Mouse (Mus musculus): ENCODE results near the gene Ext2. TPM values are rescaled to one million over a fixed set of nuclear protein-coding genes. Genes with fewer than 3 reads are reported as not detected.

The Ext2 gene
- total RNA-seq, 4 experiments from 2014 or later, result 46.2 to 62.6 (median 57.5) TPM

DNA sequence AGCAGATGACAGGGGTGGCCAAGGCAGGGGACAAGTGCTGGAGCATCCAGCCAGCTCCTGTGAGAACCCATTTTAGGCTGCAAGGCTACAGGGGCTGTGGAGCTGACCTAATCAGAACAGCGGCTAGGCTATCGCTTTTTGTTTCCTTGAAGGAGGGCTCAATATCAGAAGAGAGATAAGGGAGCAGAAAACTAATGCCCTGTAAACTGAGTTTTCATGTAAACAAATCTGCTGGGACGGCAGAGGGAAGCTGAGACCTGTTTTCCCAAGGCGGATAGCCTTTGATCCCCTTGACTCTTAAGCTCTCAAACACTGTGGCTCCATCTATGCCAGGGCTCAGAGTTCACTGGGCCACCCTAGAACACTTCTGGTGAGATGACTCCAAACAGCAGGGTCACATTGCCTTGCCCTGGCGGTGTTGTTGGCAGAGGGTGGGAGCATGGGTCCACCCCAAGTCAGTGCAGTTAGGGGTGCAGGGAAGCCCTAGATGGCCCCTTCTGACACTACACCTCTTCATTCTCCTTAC is 83.3 kb downstream of the Ext2 start:
- DNase-seq (ENCODE audit: low spot score in 2 of 2), result no peak

- no peak for DNase-seq (ENCODE audit: low spot score in 2 of 2)
These were observed 85.2 kb downstream of the Ext2 start for GRCm38 (mm10) chr2:93737146-93737545.

GRCm38 (mm10) chr2:93732658-93733057 is 89.7 kb downstream of the Ext2 start:
- DNase-seq (ENCODE audit: low spot score in 2 of 2), result no peak

- no peak for DNase-seq (ENCODE audit: low spot score in 2 of 2)
These were observed 92.8 kb downstream of the Ext2 start for GRCm38 (mm10) chr2:93729585-93729984.

DNA sequence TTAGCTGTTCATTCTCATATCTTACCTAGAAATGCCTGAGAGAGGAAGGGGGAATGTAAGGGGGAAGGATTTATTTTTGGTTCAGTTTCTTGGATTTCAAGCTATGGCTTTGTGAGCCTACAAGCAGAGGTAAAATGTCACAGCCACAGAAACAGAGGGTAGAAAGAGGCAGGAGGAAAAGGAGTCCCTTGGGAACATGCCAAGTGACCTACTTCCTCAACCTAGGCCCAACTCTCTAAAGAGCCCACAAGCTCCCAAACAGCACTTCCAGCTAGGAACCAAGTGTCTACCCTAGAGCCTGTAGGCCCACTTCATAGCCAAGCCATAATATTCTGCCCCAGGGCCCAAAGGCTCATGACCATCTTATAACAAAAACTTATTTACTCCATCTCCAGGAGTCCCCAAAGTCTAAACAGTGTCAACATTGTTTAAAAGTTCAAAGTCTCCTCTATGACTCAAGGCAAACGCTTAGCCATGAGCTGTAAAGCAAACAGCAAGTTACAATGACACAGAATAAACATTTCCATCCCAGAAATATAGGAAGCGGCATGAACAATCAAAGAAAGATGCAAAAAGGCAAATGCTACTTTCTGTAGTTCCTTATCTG is 99.1 kb downstream of the Ext2 start:
- DNase-seq (ENCODE audit: low spot score in 2 of 2), result no peak

GRCm38 (mm10) chr2:93720956-93721355 is 101.4 kb downstream of the Ext2 start:
- DNase-seq (ENCODE audit: low spot score in 2 of 2), result no peak

DNA sequence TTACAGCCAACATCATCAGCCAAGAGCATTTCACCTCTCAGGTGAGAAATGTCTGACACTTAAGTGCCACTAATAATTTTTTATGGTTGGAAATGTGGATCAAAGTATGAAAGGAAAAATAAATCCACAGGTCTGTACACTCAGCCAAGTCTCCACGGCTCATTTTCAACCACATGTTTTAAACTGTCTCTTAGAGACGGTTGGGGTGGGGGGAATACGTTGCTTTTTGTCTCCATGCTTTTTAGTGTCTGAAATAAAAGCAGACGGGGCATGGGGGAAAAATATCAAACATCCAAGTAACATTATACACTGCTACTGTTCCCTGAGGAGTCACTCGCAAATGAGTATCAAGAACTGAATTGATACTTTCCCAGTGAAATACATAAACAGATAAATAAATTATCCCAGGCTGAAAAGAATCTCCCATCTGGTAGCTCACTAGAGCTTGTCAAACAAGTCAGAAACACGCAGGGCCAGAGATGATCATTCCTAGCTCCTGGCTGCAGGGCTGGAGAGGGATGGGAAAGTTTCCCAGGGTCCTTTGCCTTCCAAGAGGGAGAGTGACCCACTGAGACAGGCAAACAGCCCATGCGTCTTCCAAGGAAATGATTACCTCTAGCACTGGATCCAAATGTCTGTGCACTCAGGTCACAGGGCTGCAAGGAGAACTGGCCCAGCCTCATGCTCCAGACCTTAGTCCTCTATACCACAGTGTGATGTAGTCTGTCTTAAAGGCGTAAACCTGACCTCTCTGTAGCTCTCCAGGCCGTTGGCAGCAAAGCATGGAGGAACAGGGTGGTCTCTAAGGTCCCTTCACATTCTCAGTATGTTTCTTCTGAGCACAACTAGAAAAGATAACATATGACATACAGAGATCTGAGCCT is 102.3 kb downstream of the Ext2 start:
- DNase-seq (ENCODE audit: low spot score in 2 of 2), result no peak

DNA sequence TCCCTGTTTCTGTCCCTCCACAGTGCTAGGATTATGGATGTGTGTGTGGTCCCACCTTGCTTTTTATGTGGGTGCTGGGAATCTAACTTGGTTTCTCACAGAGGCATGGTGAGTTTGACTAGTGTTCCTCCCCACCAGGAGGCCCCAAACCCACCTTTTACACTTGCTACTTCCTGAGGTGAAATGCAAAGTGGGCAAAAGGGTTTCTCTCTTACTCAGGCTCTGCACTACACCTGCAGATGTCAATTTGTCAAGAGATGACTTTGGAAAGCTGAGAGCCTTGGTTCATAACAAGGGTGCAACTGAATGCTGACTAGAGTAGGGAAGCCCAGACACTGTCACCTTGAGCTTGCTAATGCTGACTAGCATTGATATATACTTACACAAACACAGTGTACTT is 109.1 kb downstream of the Ext2 start:
- no peak for DNase-seq (ENCODE audit: low spot score in 2 of 2)

- DNase-seq (ENCODE audit: low spot score in 2 of 2), result no peak
These were observed 110.9 kb downstream of the Ext2 start for GRCm38 (mm10) chr2:93711460-93711859.

GRCm38 (mm10) chr2:93709696-93710095 is 112.7 kb downstream of the Ext2 start:
- DNase-seq (ENCODE audit: low spot score in 2 of 2), result no peak

GRCm38 (mm10) chr2:93709241-93709640 is 113.1 kb downstream of the Ext2 start:
- no peak for DNase-seq (ENCODE audit: low spot score in 2 of 2)

GRCm38 (mm10) chr2:93706825-93707224 is 115.5 kb downstream of the Ext2 start:
- no peak for DNase-seq (ENCODE audit: low spot score in 2 of 2)

DNA sequence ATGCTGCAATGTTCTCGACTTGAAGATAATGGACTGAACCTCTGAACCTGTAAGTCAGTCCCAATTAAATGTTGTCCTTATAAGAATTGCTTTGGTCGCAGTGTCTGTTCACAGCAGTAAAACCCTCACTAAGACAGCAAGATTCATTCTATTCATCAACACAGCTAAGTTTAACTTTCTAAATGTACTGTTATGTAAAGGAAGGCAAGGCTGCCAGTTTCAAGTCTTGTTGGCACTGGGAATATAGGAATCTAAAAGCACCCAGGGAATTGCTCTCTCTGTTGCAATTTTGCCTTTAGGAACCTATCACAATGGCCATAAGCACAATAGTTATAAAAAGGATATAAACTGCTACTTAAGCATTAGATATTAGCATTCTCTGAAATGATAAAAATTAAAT is 116.0 kb downstream of the Ext2 start:
- DNase-seq (ENCODE audit: low spot score in 2 of 2), result no peak

DNA sequence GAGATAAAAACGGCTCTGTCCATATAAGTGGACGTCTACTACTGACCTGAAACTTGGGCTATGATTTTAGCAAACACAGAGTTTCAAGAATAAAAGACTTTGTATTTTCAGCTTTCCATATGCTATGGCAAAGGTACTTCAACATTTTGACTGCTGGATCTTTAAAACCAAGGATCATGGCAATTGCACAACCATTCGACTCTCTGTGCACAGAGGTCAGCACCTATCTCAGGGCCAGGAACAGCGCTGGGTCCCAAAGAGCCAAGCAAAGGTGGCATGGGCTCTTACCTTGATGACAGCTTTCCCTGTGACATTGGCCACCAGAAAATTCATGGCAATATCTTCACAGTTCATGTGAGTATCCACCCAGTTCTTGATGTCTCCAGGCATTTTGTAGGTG is 118.2 kb downstream of the Ext2 start:
- DNase-seq (ENCODE audit: low spot score in 2 of 2), result no peak

DNA sequence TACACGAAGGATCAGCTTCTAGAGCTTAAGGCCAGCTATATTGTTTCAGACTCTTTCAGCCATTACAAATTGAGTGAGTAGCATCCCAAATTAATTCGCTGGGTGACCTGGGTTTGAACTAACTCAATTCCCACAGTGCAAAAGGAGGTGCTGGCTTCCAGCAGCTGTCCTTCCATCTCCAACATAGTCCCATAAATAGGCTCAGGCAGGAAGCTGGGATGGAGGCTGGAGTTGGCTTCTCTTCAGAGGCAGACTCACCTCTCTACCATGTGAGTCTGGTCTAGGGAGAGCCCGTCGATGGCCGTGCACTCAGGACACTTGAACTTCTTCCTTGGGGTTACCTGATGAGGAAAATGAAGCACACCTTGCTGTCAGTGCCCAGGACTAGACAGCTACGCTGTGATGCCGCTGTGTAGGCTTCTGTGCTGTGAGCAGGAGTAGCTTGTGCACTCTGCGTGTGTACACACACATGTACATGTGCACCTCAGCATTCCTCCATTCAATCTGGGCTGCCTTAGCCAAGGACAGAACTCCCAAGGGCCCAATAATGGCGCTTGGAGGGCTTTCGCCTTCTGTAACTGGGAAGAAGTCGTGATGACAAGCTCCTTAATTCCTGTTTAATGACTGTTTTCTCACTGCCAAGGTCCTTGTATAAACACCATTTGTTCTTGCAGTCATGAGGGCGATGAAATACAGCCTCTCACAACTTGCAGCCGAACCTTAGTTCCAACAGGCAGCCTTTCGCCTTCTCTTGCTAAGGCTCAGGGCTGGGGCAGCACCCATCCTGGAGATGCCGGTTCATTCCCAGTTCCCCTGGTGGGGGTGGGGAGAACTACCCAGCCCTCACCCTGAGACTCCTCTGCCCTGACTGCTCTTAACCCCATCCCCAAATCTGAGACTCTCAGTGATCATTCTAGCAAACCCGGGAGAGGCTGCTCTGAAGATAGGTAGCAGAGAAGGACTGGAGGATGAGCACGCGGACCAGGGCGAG is 119.1 kb downstream of the Ext2 start:
- no peak for DNase-seq (ENCODE audit: low spot score in 2 of 2)

- no peak for DNase-seq (ENCODE audit: low spot score in 2 of 2)
These were observed 123.0 kb downstream of the Ext2 start for GRCm38 (mm10) chr2:93699346-93699745.

- DNase-seq (ENCODE audit: low spot score in 2 of 2), result no peak
These were observed 126.2 kb downstream of the Ext2 start for GRCm38 (mm10) chr2:93696181-93696641.

DNA sequence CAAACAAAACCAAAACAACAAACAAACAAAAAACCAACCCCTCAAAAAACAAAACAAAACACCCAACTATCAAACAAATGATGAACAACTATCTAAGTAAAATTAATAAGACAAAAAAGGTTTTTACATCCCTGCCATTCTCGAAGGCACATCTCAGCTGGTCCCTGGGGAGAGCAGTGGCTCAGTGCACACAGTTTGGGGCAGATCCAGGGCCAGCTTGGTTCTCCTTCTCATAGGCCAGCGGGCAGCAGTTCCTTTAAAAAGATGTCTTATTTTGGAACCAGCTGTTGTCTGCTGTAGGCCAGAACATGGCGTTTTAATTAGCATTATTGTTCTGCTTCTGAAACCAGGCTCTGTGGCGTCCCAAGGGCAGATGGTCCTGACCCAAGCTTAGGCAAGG is 129.3 kb downstream of the Ext2 start:
- DNase-seq (ENCODE audit: low spot score in 2 of 2), result no peak

DNA sequence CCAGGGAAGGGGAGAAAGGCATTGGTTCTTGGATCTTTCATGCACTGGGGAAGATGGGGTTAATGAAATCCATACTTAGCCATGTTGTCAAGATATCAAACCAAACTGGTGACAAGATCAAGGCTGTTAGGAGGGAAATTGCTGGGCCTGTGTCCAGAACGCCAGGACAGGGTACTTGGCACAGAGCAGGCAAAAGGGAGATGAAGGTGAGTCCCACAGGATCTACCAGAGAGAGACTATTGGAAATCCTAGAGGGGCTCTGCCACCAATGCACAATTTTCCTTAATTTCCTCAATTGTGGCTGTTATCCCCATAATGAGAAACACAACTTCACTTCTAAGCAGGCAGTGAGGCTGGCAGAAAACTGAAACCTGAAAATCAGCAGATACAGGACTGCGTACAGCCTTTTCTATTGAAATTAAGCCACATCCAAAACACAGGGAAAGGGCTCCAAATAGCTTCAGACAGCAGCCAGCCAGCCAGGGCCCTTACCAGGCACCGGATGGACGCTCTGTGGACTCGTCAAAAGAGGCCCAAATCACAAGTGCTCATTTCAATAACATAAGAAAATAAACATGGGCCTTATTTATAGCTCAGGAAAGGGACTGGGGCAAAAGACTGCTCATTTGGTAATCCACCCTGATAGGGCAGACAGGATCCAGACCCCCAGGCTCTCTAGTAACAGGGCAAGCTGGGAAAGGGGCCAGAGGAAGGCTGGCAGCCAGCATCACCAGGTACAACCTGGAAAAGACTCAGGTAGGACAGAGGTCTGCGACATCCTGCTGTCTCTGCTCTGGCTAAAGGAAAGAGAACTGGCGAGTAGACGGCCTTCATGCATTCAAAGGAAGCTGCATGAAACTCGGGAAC is 132.1 kb downstream of the Ext2 start:
- no peak for DNase-seq (ENCODE audit: low spot score in 2 of 2)

- no peak for DNase-seq (ENCODE audit: low spot score in 2 of 2)
These were observed 138.7 kb downstream of the Ext2 start for GRCm38 (mm10) chr2:93683674-93684073.

Data from layer of hippocampus, adult 8-10 months (tissue).